Mouse (Mus musculus): Measurements from ENCODE around the gene Dnajc15.

GRCm38 (mm10) chr14:77864051-77864450 lies 10.9 kb downstream of the Dnajc15 start:
- TF ChIP-seq CTCF (IDR thresholded peaks at IDR 0.05; ENCODE audit: control insufficient read depth, insufficient read depth, insufficient read length) = no peak
- TF ChIP-seq MYOD1 (IDR thresholded peaks at IDR 0.05; ENCODE audit: control insufficient read depth, insufficient read length, low read depth) = no peak
- TF ChIP-seq CEBPB (IDR thresholded peaks at IDR 0.05; ENCODE audit: low read depth) = no peak
- no peak for TF ChIP-seq USF1 (IDR thresholded peaks at IDR 0.05; ENCODE audit: low read depth)
- TF ChIP-seq FOSL1 (IDR thresholded peaks at IDR 0.05; ENCODE audit: insufficient read depth, low read length, poor library complexity, severe bottlenecking) = no peak
- TF ChIP-seq MYOG (IDR thresholded peaks at IDR 0.05; ENCODE audit: control insufficient read depth, extremely low read depth, insufficient read length) = no peak
- TF ChIP-seq MAX (IDR thresholded peaks at IDR 0.05) = no peak
